Mouse (Mus musculus): ENCODE data around the gene Lsm12.

Gene Lsm12

GRCm38 (mm10) chr11:102184646-102185495, at the start of gene Lsm12:
TSS of gene Lsm12 (minus strand) at chr11:102185296.
- peak; percentile 100 for DNase-seq

DNA sequence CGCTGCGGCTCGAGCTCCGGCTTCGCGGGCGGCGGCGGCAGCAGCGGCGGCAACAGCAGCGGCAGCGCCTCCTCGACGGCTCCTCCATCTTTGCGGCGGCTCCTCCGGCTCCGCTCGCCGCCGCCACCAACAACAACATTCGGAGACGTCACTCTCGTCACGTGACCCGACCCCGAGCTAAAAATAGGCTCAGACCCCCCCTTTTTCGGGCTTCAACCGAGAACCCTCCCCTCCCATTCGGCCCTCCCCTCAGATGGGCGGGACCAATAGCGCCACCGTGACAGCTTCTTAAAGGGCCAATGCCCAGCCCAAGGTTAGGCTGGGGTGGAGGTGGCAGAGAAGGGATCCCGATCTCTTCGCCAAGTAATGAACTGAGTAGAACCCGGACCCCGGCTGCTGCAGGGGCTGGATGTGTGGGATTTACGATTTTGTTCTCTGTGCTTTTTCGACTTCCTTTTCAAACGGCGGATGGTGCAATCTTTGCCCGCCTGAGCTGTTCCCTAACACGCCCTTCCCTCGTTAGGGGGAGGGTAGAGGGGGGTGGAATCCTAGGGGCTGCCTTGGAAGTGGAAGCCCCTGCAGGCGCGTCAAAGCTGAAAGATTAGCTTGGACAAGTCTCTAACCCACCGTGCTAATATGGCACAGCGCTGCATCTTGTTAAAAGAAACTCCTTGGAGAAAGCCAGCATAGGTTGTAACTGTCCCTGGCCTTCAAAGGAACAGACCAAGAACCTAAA, 45.1 kb upstream of the Lsm12 start, which contains the start of gene Hdac5:
Gene Hdac5, minus strand, starts transcription at position 161 of the 736 bp plus-strand sequence.
- DNase-seq = peak; percentile 99 to 100

- peak; percentile 52 to 53 for DNase-seq
Observed at GRCm38 (mm10) chr11:102229331-102229953, 44.3 kb upstream of the Lsm12 start.

- no peak for DNase-seq
Observed at GRCm38 (mm10) chr11:102228646-102229268, 43.7 kb upstream of the Lsm12 start.

GRCm38 (mm10) chr11:102228191-102228545, 43.1 kb upstream of the Lsm12 start:
- no peak for DNase-seq

GRCm38 (mm10) chr11:102227270-102228190, 42.4 kb upstream of the Lsm12 start:
- DNase-seq = no peak

DNA sequence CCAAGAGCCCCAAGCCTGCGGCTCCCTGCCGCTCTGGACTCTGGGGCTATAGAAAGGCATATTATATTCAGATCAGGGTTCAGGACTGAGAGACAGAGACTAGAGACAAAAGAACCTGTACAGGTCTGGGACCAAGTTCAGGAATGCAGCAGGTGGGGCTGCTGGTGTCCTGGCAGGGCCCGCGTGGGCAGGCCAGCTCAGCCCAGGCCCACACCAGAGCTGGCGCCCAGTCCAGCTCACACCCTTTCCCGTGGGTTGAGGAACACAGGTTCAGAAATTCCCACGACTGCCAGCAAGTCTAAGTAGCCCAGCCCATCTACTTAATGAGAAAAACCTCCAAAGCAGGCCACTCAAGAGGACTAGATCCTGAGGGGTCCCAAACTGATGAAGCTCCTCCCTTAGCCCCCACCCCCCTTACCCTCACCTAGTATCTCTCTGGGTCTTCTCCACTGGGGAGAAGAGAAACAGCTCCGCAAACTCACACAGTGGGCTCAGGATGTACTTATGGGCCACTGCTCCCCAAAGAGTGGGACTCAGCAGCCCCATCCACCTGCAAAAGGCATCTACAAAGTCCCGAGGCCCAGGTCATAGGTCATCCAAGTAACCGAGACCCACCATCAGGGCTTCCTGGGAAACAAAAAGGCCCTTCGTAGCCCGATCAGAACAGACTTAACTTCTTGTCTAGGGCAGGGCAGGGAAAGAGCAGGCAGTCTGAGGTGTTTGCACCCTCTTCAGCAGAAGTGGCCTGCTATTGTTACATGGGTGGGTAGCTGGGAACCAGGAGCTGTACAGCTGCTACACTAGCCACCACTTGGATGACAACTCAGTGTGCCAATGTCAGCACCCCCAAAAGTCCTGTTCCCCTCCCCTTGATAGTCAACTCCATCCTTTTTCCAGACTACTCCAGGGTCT, 41.2 kb upstream of the Lsm12 start:
- DNase-seq = no peak

DNA sequence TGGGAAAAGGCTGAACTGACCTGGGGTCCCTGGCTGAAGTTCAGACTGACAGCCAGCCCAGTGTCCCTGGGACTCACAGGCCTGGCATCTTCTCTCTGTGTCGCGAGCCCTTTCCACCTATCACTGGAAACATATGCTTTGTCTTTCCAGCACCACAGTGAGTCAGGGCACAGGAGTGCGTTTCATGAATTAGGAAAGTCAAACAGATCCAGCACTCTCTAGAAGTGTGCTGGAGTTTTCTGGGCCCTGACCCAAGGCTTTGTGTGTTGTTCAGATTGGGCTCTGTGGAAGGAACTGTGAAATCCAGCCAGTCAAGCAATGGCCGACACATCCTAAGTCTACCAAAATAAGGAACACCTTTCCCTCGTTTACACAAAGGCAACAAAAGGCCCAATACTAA, 40.1 kb upstream of the Lsm12 start:
- no peak for DNase-seq

- DNase-seq = no peak
Observed at GRCm38 (mm10) chr11:102224686-102225085, 39.6 kb upstream of the Lsm12 start.

GRCm38 (mm10) chr11:102223166-102223565, 38.1 kb upstream of the Lsm12 start:
- DNase-seq = peak; percentile 79 to 81

DNA sequence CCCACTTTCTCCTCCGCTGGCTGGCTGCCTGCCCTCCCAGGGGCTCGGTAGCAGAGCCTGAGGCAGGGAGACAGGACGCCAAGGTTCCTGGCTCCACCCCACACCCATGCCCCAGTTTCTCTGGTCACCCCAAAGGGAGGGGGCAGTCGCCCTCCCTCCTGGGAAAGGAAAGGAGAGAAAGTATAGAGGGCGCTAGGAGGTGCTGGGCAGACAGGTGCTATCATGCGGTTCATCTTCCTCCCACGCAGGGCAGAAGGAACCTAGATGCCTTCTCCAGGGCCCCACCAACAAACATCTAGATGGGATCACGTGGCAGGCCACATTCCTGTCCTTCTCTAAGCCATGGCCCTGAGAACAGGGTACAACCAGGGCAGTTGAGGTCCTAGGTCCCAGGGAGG, 36.9 kb upstream of the Lsm12 start:
- no peak for DNase-seq

GRCm38 (mm10) chr11:102221243-102221953, 36.3 kb upstream of the Lsm12 start:
- DNase-seq = no peak

GRCm38 (mm10) chr11:102220451-102220850, 35.4 kb upstream of the Lsm12 start:
- DNase-seq = no peak

- DNase-seq = peak; percentile 22 to 32
Observed at GRCm38 (mm10) chr11:102219994-102220346, 34.9 kb upstream of the Lsm12 start.

- no peak for DNase-seq
Observed at GRCm38 (mm10) chr11:102219247-102219993, 34.3 kb upstream of the Lsm12 start.

DNA sequence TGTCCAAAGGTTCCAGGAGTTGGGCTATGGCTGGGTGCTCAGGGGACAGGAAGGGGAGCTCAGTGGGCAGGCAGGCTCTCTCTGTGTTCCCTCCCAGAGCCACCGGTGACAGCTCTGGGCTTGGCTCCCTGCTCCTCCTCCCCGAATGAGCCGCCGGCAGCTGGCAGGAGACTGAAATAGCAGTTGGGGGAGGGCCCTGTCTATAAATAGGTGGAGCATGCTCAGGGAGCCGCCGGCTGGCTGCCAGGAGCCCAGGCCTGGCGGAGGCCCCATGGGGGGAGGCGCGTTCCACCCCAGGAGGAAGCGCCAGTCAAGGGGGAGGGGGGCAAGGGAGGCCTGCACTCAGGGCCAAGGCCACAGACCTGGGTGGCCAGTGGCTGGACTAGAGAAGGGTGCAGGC, 33.7 kb upstream of the Lsm12 start:
- DNase-seq = peak; percentile 56 to 60

DNA sequence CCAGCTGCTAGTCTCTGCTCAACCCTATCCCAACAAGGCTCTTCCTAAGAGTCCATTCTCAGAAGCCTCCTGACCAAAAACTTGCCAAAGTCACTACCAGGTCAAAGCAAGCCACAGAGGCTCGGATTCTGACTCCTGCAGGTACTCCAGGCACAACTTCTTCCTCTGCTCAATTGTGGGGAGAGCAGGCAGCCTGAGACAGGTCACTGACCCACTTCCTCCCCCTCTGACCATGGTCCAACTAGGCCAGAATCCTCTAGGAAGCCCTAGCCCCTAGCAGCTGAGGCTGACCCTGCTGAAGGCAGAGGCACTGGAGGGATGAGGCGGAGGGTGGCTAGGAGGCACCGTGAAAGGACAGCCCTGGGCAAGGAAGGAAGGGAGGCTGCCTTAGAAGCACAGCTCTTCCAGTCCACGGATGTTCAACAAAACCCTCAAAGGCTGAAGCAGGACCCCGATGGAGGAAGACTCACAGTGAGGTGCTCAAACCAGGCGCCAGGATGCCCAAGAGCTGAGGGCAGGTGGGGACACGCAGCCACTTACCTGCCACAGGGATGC, 32.9 kb upstream of the Lsm12 start:
- no peak for DNase-seq

GRCm38 (mm10) chr11:102217396-102217795, 32.3 kb upstream of the Lsm12 start:
- DNase-seq = no peak

- DNase-seq = no peak
Observed at GRCm38 (mm10) chr11:102216886-102217240, 31.8 kb upstream of the Lsm12 start.

All from B cell, adult 2 months (primary cell).